Mouse (Mus musculus): Measurements from ENCODE around the gene Gm45234. TPM values are rescaled to one million over a fixed set of nuclear protein-coding genes. Genes with fewer than 3 reads are reported as not detected.

The Gm45234 gene
- total and polyA plus RNA-seq, 3 experiments: not detected

GRCm38 (mm10) chr6:124769101-124769765, 13.4 kb upstream of the Gm45234 start, which contains the start of gene Eno2:
TSS of gene Eno2 (minus strand) at chr6:124769673.
- H3K4me2 ChIP-seq (ENCODE audit: insufficient read depth, low read depth, poor library complexity, severe bottlenecking): peak within 1 kb of the TSS; percentile 80
- dilution Hi-C loops (cut with MboI; ENCODE audit: extremely low pct_ligation_motif_present, extremely low pct_unique_long_range_greater_than_20kb, low sequenced_read_pairs): no loop called here
- peaks cover 7 to 33% of the 10 kb centered on the region in 2 experiments for H3K4me1 ChIP-seq (ENCODE audit: control insufficient read depth in 1 of 2, insufficient read depth in 2 of 2)
- H3K79me2 ChIP-seq (replicated peaks; ENCODE audit: control insufficient read depth, extremely low read depth, insufficient read depth, poor library complexity, severe bottlenecking): no peaks in the 10 kb centered on the region
- no peak for TF ChIP-seq E2F4 (IDR thresholded peaks at IDR 0.05; ENCODE audit: insufficient replicate concordance, low read depth, low read length)
- peak; percentile 80 for TF ChIP-seq BHLHE40 (IDR thresholded peaks at IDR 0.05; ENCODE audit: low read depth, low read length)
- TF ChIP-seq MYC (IDR thresholded peaks at IDR 0.05; ENCODE audit: low read depth, low read length): no peak
- no peak; the same call in 1 of the 2 replicates for TF ChIP-seq SIN3A (IDR thresholded peaks at IDR 0.05; ENCODE audit: low read length)
- peak; percentile 82; the same call in 1 of the 2 replicates for TF ChIP-seq UBTF (IDR thresholded peaks at IDR 0.05; ENCODE audit: low read depth, low read length)
- TF ChIP-seq MXI1 (IDR thresholded peaks at IDR 0.05; ENCODE audit: low read depth, low read length): peak; percentile 69
- TF ChIP-seq ETS1 (conservative IDR thresholded peaks at IDR 0.05; ENCODE audit: low read depth, low read length): peak; percentile 62
- TF ChIP-seq TCF12 (IDR thresholded peaks at IDR 0.05; ENCODE audit: low read depth, low read length): peak; percentile 71; the same call in 1 of the 2 replicates
- TF ChIP-seq ZNF384 (IDR thresholded peaks at IDR 0.05; ENCODE audit: low read depth, low read length): no peak
- TF ChIP-seq USF1 (IDR thresholded peaks at IDR 0.05; ENCODE audit: low read depth, low read length): peak; percentile 70
- TF ChIP-seq CHD2 (IDR thresholded peaks at IDR 0.05; ENCODE audit: low read length): peak; percentile 64
- no peak for TF ChIP-seq JUN (IDR thresholded peaks at IDR 0.05; ENCODE audit: insufficient read depth, low read depth, low read length)
- 0 out of 2 replicates have a peak, but pooled peaks have one; percentile 17 for TF ChIP-seq NELFE (IDR thresholded peaks at IDR 0.05; ENCODE audit: low read depth, low read length)
- no peak for TF ChIP-seq GABPA (IDR thresholded peaks at IDR 0.05; ENCODE audit: insufficient replicate concordance, low read depth, low read length)
- TF ChIP-seq USF2 (conservative IDR thresholded peaks at IDR 0.05; ENCODE audit: low read depth, low read length): no peak; the same call in 1 of the 2 replicates
- peak; percentile 64; the same call in 1 of the 2 replicates for TF ChIP-seq IRF4 (IDR thresholded peaks at IDR 0.05; ENCODE audit: low read depth, low read length)
- peak; percentile 34; the same call in 1 of the 2 replicates for TF ChIP-seq NRF1 (IDR thresholded peaks at IDR 0.05; ENCODE audit: low read depth, low read length)
- TF ChIP-seq MAZ (IDR thresholded peaks at IDR 0.05; ENCODE audit: low read depth, low read length): peak; percentile 70
- TF ChIP-seq ZC3H11A (IDR thresholded peaks at IDR 0.05; ENCODE audit: low read depth, low read length): no peak
- TF ChIP-seq ZKSCAN1 (IDR thresholded peaks at IDR 0.05; ENCODE audit: borderline replicate concordance, low read depth, low read length): no peak
- peak; percentile 41; the same call in 1 of the 2 replicates for TF ChIP-seq POLR2A (IDR thresholded peaks at IDR 0.05; ENCODE audit: low read depth, low read length)
- H3K36me3 ChIP-seq (replicated peaks in 1 of 2; ENCODE audit: control insufficient read depth in 1 of 2, insufficient read depth in 1 of 2, low read length in 1 of 2): peaks cover 16 to 31% of the 10 kb centered on the region in 2 experiments
- peaks cover 15% of the 10 kb centered on the region for H3K27me3 ChIP-seq (replicated peaks)
- in situ Hi-C loops (cut with MboI; ENCODE audit: low pct_ligation_motif_present, low pct_unique_long_range_greater_than_20kb, low sequenced_read_pairs): no loop called here
- no peaks in the 10 kb centered on the region for H3K9me3 ChIP-seq (replicated peaks; ENCODE audit: low read length)
- H3K4me3 ChIP-seq (replicated peaks in 1 of 3; ENCODE audit: low read depth in 2 of 3, low read length in 2 of 3, poor library complexity in 1 of 3): peak within 1 kb of the TSS; percentile 67 to 98 (median 88)
- DNase-seq (ENCODE audit: extremely low read depth): peak; percentile 71
- H3K9ac ChIP-seq (ENCODE audit: insufficient read depth, low read depth): peak within 1 kb of the TSS; percentile 86
- H3K27ac ChIP-seq (ENCODE audit: insufficient read depth, low read depth): peak within 1 kb of the TSS; percentile 76

Measured in CH12.LX (cell line).